Mouse (Mus musculus): ENCODE measurements around the gene Cdk19. TPM values are rescaled to one million over a fixed set of nuclear protein-coding genes. Genes with fewer than 3 reads are reported as not detected.

Gene Cdk19
- polyA plus RNA-seq, 1 experiment: 6.5 TPM

DNA sequence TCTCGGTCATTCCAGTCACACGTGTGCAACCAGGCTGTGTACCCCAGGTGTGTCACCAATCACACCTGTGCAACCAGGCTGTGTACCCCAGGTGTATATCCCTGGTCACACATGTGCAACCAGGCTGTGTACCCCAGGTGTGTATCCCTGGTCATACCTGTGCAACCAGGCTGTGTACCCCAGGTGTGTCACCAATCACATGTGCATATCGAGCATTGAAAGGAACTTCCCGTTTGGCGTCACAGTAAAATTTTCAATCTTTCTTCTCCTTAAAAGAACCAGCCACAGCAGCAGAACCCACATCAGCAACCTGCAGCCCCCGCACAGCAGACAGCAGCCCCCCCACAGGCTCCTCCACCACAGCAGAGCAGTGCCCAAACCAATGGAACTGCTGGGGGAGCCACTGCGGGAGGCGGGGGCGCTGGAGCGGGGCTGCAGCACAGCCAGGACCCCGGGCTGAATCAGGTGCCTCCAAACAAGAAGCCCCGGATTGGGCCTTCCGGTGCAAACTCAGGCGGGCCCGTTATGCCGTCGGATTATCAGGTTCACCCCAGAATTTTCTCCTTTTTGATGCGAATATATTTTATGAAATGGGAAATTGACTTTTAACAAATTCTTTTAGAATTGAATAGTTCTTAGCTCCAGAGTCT is 138.2 kb downstream of the Cdk19 start:
- no peak for TF ChIP-seq GATA1 (IDR thresholded peaks at IDR 0.05; ENCODE audit: low read length)

- no peak for TF ChIP-seq GATA1 (IDR thresholded peaks at IDR 0.05; ENCODE audit: low read length)
Measured at GRCm38 (mm10) chr10:40478626-40479025, 139.3 kb downstream of the Cdk19 start.

- TF ChIP-seq GATA1 (IDR thresholded peaks at IDR 0.05; ENCODE audit: low read length): no peak
Measured at GRCm38 (mm10) chr10:40479216-40479615, 139.9 kb downstream of the Cdk19 start.

- TF ChIP-seq GATA1 (IDR thresholded peaks at IDR 0.05; ENCODE audit: low read length): no peak
Measured at GRCm38 (mm10) chr10:40479621-40480193, 140.3 kb downstream of the Cdk19 start.

GRCm38 (mm10) chr10:40481534-40481933 is 142.2 kb downstream of the Cdk19 start:
- no peak for TF ChIP-seq GATA1 (IDR thresholded peaks at IDR 0.05; ENCODE audit: low read length)

DNA sequence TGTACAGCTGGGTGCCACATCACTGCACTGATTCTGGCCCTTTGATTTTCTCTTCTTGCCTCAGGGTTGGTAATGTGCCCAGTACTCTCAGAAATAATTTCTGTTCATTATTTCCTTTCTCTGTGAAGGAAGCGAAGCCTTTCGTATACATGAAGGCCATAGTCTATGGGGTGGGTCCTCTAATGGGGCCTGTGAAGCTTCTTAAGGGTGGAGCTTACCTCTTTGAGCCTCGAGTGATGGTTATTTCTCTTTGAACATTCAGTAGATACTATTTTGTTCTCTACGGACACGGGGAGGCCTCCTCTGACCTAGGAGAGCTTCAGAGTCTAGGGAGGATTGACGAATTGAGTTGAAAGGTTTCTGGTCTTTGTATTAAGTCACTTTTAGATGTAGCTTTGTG is 142.9 kb downstream of the Cdk19 start:
- no peak for TF ChIP-seq GATA1 (IDR thresholded peaks at IDR 0.05; ENCODE audit: low read length)

DNA sequence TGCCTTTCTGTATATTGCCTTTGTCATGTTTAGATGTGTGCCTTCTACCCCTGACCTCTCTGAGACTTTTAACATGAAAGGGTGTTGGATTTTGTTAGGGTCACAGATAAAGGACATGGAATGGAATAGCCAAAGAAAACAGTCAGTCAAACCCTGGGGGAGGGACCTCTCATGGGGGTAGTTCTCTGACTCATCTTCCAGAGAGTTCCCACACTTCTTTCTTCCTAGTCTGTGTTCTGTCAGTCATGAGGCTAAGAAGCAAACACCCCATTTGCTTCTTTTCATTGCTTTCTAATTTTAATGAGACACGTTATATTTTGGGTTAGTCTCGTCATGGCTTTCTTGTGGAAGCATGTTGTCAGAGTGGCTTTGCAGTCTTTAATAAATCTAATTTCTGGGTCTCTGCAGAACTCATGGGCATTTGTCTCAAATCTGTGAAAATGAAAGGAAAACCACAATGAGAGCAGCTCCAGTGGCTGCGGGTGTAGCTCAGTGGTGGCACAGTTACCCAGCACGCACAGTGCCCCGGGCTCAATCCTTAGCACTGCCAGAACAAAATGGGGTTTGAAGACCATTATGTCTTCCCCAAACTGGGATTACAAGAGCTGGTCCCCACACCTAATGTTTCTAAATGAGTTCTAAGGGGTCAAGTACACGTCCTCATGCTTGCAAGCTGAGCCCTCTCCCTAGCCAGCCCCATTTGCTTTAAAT is 149.9 kb downstream of the Cdk19 start:
- no peak for TF ChIP-seq GATA1 (IDR thresholded peaks at IDR 0.05; ENCODE audit: low read length)

GRCm38 (mm10) chr10:40491131-40491530 is 151.8 kb downstream of the Cdk19 start:
- TF ChIP-seq GATA1 (IDR thresholded peaks at IDR 0.05; ENCODE audit: low read length): no peak

- TF ChIP-seq GATA1 (IDR thresholded peaks at IDR 0.05; ENCODE audit: low read length): no peak
Measured at GRCm38 (mm10) chr10:40491748-40492147, 152.4 kb downstream of the Cdk19 start.

GRCm38 (mm10) chr10:40494181-40495162 is 155.1 kb downstream of the Cdk19 start:
- TF ChIP-seq GATA1 (IDR thresholded peaks at IDR 0.05; ENCODE audit: low read length): no peak

- TF ChIP-seq GATA1 (IDR thresholded peaks at IDR 0.05; ENCODE audit: low read length): no peak
Measured at GRCm38 (mm10) chr10:40497301-40498041, 158.1 kb downstream of the Cdk19 start.

DNA sequence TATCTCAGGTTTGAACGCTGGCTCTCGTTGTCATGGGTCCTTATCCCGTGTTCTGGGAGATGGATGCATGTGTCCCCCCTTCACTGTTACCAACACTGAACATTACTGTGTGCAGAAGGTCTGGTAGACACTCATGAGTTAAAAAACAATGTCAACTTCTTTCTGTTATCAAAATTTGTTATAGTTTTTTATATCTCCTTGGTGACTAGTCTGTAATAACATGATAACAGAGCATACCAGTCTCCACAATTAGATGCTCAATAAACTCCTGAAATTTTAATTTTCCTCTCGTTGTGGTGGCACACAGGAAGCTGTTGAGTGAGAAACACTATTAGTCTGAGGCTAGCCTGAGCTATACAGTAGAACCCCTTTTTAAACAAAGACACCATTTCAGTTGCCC is 159.1 kb downstream of the Cdk19 start:
- no peak for TF ChIP-seq GATA1 (IDR thresholded peaks at IDR 0.05; ENCODE audit: low read length)

GRCm38 (mm10) chr10:40499314-40500252 is 160.2 kb downstream of the Cdk19 start:
- no peak for TF ChIP-seq GATA1 (IDR thresholded peaks at IDR 0.05; ENCODE audit: low read length)

DNA sequence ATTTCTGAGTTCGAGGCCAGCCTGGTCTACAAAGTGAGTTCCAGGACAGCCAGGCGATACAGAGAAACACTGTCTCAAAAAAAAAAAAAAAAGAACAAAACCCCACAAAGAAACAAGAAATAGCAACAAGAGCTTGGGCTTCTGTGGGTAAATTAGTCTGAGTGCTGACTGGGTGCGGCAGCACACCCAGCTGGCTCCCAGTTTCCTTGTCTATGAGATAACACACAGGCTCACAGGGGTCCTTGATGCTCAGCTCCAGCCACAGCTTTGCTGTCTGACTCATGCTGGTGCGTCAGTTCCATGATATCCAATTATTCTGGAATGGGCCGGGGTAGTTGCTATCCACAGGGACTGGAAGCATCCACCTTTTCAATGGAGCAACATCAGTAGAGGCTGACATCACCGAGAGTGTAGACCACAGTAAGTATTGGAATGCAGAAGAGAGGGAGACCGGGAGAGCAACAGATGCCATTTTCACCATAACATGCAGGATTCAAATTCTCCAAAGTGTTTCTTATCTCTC is 161.4 kb downstream of the Cdk19 start:
- TF ChIP-seq GATA1 (IDR thresholded peaks at IDR 0.05; ENCODE audit: low read length): no peak

Data from G1E-ER4 (cell line).